In the genomic region with DNA sequence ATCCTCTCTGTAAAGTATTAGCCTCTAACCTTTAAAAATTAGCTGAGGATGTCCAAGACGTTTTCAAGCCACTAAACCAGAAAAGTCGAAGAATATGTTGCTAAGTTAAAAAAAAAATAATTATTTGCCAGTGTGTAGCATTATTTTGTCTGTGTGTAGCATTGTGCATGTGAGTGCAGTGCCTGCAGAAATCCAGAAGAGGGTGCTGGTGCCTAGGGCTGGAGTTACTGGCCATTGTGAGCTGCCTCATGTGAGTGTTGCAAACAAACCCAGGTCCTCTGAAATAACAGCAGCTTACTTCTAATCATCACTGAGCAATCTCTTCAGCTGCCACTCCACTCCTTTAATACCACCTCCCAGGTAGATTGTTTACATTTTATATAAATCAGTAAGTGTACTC, we compare ENCODE assay signal across 9 mouse cellular contexts.
DNase-seq lines count a peak whose midpoint lies in the region; ATAC-seq and TF ChIP-seq lines count a peak whose summit lies in the region.
"Had no signal": no experiment of that assay in that cellular context is flagged by ENCODE, and none has a peak within 500 bp of the region (broad histone marks: within the 10 kb centered on the region; RNA-seq: fewer than 3 reads in every experiment).

No protein-coding gene starts in this region.

- in situ Hi-C loops in CH12.LX (cut with MboI; ENCODE audit: low pct_ligation_motif_present, low pct_unique_long_range_greater_than_20kb, low sequenced_read_pairs), result no loop called here

- H3K9me3 ChIP-seq in kidney, postnatal 0 days (replicated peaks; ENCODE audit: low read length), result no peaks in the 10 kb centered on the region
- no peaks in the 10 kb centered on the region for H3K9me3 ChIP-seq in kidney, embryonic 15.5 days (replicated peaks)
- H3K9me3 ChIP-seq in CH12.LX (replicated peaks; ENCODE audit: low read length), result no peaks in the 10 kb centered on the region
- H3K9me3 ChIP-seq in MEL (replicated peaks; ENCODE audit: insufficient read depth, low read length), result no peaks in the 10 kb centered on the region
- H3K9me3 ChIP-seq: lung, embryonic 15.5 days had no signal

- no peak for ATAC-seq in kidney, postnatal 0 days (replicated peaks; ENCODE audit: low FRiP score, low read depth)
- no peak for ATAC-seq in kidney, embryonic 15.5 days (replicated peaks; ENCODE audit: low FRiP score)
- ATAC-seq in erythroid progenitor cell, adult 5-6 weeks (replicated peaks; ENCODE audit: low FRiP score, poor library complexity, severe bottlenecking), result no peak

- TF ChIP-seq RAD21 in CH12.LX (IDR thresholded peaks at IDR 0.05; ENCODE audit: low read depth, low read length), result peak; percentile 89
- peak; percentile 46 for TF ChIP-seq RAD21 in MEL (IDR thresholded peaks at IDR 0.05; ENCODE audit: low read depth, low read length)

- TF ChIP-seq EP300 in CH12.LX (IDR thresholded peaks at IDR 0.05; ENCODE audit: low read length) (no peak), MEL (IDR thresholded peaks at IDR 0.05; ENCODE audit: low read depth in 1 of 2, low read length in 2 of 2) (no peak)

- H3K4me2 ChIP-seq in kidney, postnatal 0 days (ENCODE audit: low read length), result no peak overlapping the region
- H3K4me2 ChIP-seq in kidney, embryonic 15.5 days, result no peak overlapping the region
- no peak overlapping the region for H3K4me2 ChIP-seq in CH12.LX (ENCODE audit: insufficient read depth, low read depth, poor library complexity, severe bottlenecking)
- H3K4me2 ChIP-seq: lung, embryonic 15.5 days had no signal

- dilution Hi-C loops in CH12.LX (cut with MboI; ENCODE audit: extremely low pct_ligation_motif_present, extremely low pct_unique_long_range_greater_than_20kb, low sequenced_read_pairs), result no loop called here

- H3K4me1 ChIP-seq in kidney, postnatal 0 days (replicated peaks; ENCODE audit: insufficient read depth, low read length), result no peaks in the 10 kb centered on the region
- H3K4me1 ChIP-seq in kidney, embryonic 15.5 days, result no peaks in the 10 kb centered on the region
- H3K4me1 ChIP-seq in CH12.LX (ENCODE audit: control insufficient read depth in 1 of 2, insufficient read depth in 2 of 2) (no peaks in the 10 kb centered on the region), MEL (ENCODE audit: control insufficient read depth in 1 of 2, insufficient read depth in 2 of 2, low read length in 2 of 2) (no peaks in the 10 kb centered on the region)
- H3K4me1 ChIP-seq: lung, embryonic 15.5 days had no signal

- no peaks in the 10 kb centered on the region for H3K27me3 ChIP-seq in kidney, postnatal 0 days (ENCODE audit: insufficient read depth, low read length)
- H3K27me3 ChIP-seq in kidney, embryonic 15.5 days, result no peaks in the 10 kb centered on the region
- H3K27me3 ChIP-seq in CH12.LX (replicated peaks) (no peaks in the 10 kb centered on the region), MEL (ENCODE audit: control insufficient read depth in 1 of 2, insufficient read depth in 2 of 2, low read length in 2 of 2) (no peaks in the 10 kb centered on the region)
- H3K27me3 ChIP-seq: lung, embryonic 15.5 days had no signal

- TF ChIP-seq CTCF in kidney, postnatal 0 days (IDR thresholded peaks at IDR 0.05; ENCODE audit: low read depth), result peak; percentile 66
- TF ChIP-seq CTCF in CH12.LX (conservative IDR thresholded peaks at IDR 0.05 in 1 of 2, IDR thresholded peaks at IDR 0.05 in 1 of 2; ENCODE audit: low read depth in 2 of 2, low read length in 2 of 2) (peak; percentile 76 to 91), MEL (IDR thresholded peaks at IDR 0.05 in 2 of 3, conservative IDR thresholded peaks at IDR 0.05 in 1 of 3; ENCODE audit: control insufficient read depth in 1 of 3, insufficient read depth in 1 of 3, low read depth in 2 of 3, low read length in 3 of 3, poor library complexity in 1 of 3, severe bottlenecking in 1 of 3) (peak; percentile 26 to 42 (median 28))

- no peak overlapping the region for H3K9ac ChIP-seq in kidney, postnatal 0 days (ENCODE audit: low read depth, low read length)
- no peak overlapping the region for H3K9ac ChIP-seq in kidney, embryonic 15.5 days
- H3K9ac ChIP-seq in CH12.LX (ENCODE audit: insufficient read depth, low read depth) (no peak overlapping the region), MEL (ENCODE audit: control insufficient read depth, low read depth, low read length, poor library complexity, severe bottlenecking) (no peak overlapping the region)
- H3K9ac ChIP-seq: lung, embryonic 15.5 days had no signal

- no peak overlapping the region for H3K4me3 ChIP-seq in kidney, postnatal 0 days (replicated peaks; ENCODE audit: low read depth, low read length)
- H3K4me3 ChIP-seq in kidney, embryonic 15.5 days (replicated peaks), result no peak overlapping the region
- no peak overlapping the region for H3K4me3 ChIP-seq in CH12.LX (replicated peaks in 1 of 3; ENCODE audit: low read depth in 2 of 3, low read length in 2 of 3, poor library complexity in 1 of 3)
- no peak overlapping the region for H3K4me3 ChIP-seq in MEL (ENCODE audit: control insufficient read depth in 1 of 2, insufficient read depth in 1 of 2, low read depth in 2 of 2, low read length in 2 of 2)
- H3K4me3 ChIP-seq: lung, embryonic 15.5 days had no signal

- TF ChIP-seq POLR2A in CH12.LX (IDR thresholded peaks at IDR 0.05; ENCODE audit: low read depth, low read length) (no peak), MEL (IDR thresholded peaks at IDR 0.05; ENCODE audit: control insufficient read depth in 1 of 2, insufficient read depth in 1 of 2, low read depth in 1 of 2, low read length in 2 of 2, poor library complexity in 1 of 2) (no peak)

- no peak for DNase-seq in kidney, postnatal 0 days (ENCODE audit: low spot score)
- peak; percentile 64 for DNase-seq in CH12.LX (ENCODE audit: extremely low read depth)
- peak; percentile 6 for DNase-seq in MEL (ENCODE audit: low read depth, low spot score)
- DNase-seq in embryo, embryonic 9.5 days (ENCODE audit: extremely low spot score), result peak; percentile 25
- DNase-seq in cerebellum, adult 11 months, result no peak
- DNase-seq: cerebellum, postnatal 14 days had no signal

- no peak overlapping the region for H3K27ac ChIP-seq in kidney, postnatal 0 days
- H3K27ac ChIP-seq in kidney, embryonic 15.5 days, result no peak overlapping the region
- H3K27ac ChIP-seq in CH12.LX (ENCODE audit: insufficient read depth, low read depth) (no peak overlapping the region), MEL (ENCODE audit: control insufficient read depth, low read depth, low read length) (no peak overlapping the region)
- H3K27ac ChIP-seq: lung, embryonic 15.5 days had no signal

- WGBS in kidney, postnatal 0 days, result 65% methylated on average over 2 of the region's 2 CpGs
- 57% methylated on average over 2 of the region's 2 CpGs for WGBS in kidney, embryonic 15.5 days

- H3K79me2 ChIP-seq in CH12.LX (replicated peaks; ENCODE audit: control insufficient read depth, extremely low read depth, insufficient read depth, poor library complexity, severe bottlenecking) (no peaks in the 10 kb centered on the region), MEL (ENCODE audit: control insufficient read depth, insufficient read depth, low read length, poor library complexity) (no peaks in the 10 kb centered on the region)

- H3K36me3 ChIP-seq in kidney, postnatal 0 days (ENCODE audit: insufficient read depth, low read length), result no peaks in the 10 kb centered on the region
- no peaks in the 10 kb centered on the region for H3K36me3 ChIP-seq in kidney, embryonic 15.5 days
- H3K36me3 ChIP-seq in CH12.LX (replicated peaks in 1 of 2; ENCODE audit: control insufficient read depth in 1 of 2, insufficient read depth in 1 of 2, low read length in 1 of 2) (no peaks in the 10 kb centered on the region), MEL (ENCODE audit: control insufficient read depth in 1 of 2, insufficient read depth in 2 of 2, low read length in 2 of 2) (no peaks in the 10 kb centered on the region)
- H3K36me3 ChIP-seq: lung, embryonic 15.5 days had no signal

TF ChIP-seq in CH12.LX, 34 proteins besides CTCF, POLR2A, EP300 and RAD21:
- TF ChIP-seq KAT2A (IDR thresholded peaks at IDR 0.05; ENCODE audit: insufficient replicate concordance, low read length), result no peak
- TF ChIP-seq MAX (IDR thresholded peaks at IDR 0.05; ENCODE audit: low read length), result peak; percentile 36; the same call in 1 of the 2 replicates
- peak; percentile 72 for TF ChIP-seq SMC3 (IDR thresholded peaks at IDR 0.05; ENCODE audit: low read depth, low read length)

TF ChIP-seq in MEL, 35 proteins besides CTCF, POLR2A, EP300 and RAD21:
- TF ChIP-seq NELFE (IDR thresholded peaks at IDR 0.05; ENCODE audit: low read depth, low read length), result no peak
- TF ChIP-seq TCF12 (IDR thresholded peaks at IDR 0.05; ENCODE audit: low read depth, low read length), result no peak
- TF ChIP-seq SMC3 (IDR thresholded peaks at IDR 0.05; ENCODE audit: low read depth, low read length), result peak; percentile 38; the same call in 1 of the 2 replicates
- no peak for TF ChIP-seq JUND (IDR thresholded peaks at IDR 0.05; ENCODE audit: low read depth, low read length)

Comparison
In these comparisons a context has a peak if more than half of its experiments do, and no peak if none do; other contexts are left out.
1. DNase-seq: peak in CH12.LX (single experiment), MEL (single experiment) and embryo, embryonic 9.5 days (single experiment); none in kidney, postnatal 0 days (single experiment) and cerebellum, adult 11 months (single experiment).
2. CTCF ChIP-seq: peak in every context shown above with its lines; median percentile 84 in CH12.LX; 66 in kidney, postnatal 0 days; 28 in MEL.